In genomic region chr11:114671147-114671546, GRCm38 (mm10) we compare ENCODE assay signal across 17 mouse cellular contexts. TPM values are rescaled to one million over a fixed set of nuclear protein-coding genes. Genes with fewer than 3 reads are reported as not detected.
DNase-seq lines count a peak whose midpoint lies in the region; ATAC-seq and TF ChIP-seq lines count a peak whose summit lies in the region.
"Had no signal": no experiment of that assay in that cellular context is flagged by ENCODE, and none has a peak within 500 bp of the region (broad histone marks: within the 10 kb centered on the region; RNA-seq: fewer than 3 reads in every experiment).

No protein-coding gene starts in this region.

- H3K36me3 ChIP-seq in forebrain, embryonic 11.5 days (ENCODE audit: control insufficient read depth, insufficient read depth, low read length) = peaks cover 7% of the 10 kb centered on the region; the same call in 1 of the 2 replicates
- peaks cover 39% of the 10 kb centered on the region for H3K36me3 ChIP-seq in forebrain, embryonic 12.5 days (replicated peaks)
- H3K36me3 ChIP-seq in kidney, embryonic 15.5 days = peaks cover 42% of the 10 kb centered on the region
- peaks cover 53% of the 10 kb centered on the region for H3K36me3 ChIP-seq in E14TG2a.4 (ENCODE audit: insufficient read depth, low read length)
- H3K36me3 ChIP-seq in liver, embryonic 13.5 days = peaks cover 45% of the 10 kb centered on the region
- peaks cover 26% of the 10 kb centered on the region for H3K36me3 ChIP-seq in thymus, adult 2 months (ENCODE audit: control insufficient read depth, insufficient read depth, low read length)

- no peak overlapping the region for H3K4me2 ChIP-seq in forebrain, embryonic 11.5 days (ENCODE audit: low read depth, low read length, severe bottlenecking)
- H3K4me2 ChIP-seq in forebrain, embryonic 12.5 days = no peak overlapping the region
- peak overlapping the region; percentile 65; the same call in 1 of the 2 replicates for H3K4me2 ChIP-seq in kidney, embryonic 15.5 days
- H3K4me2 ChIP-seq in liver, embryonic 13.5 days = peak overlapping the region; percentile 92
- H3K4me2 ChIP-seq: midbrain, embryonic 11.5 days had no signal

- H3K4me1 ChIP-seq in forebrain, embryonic 11.5 days (replicated peaks; ENCODE audit: control insufficient read depth, insufficient read depth, low read length) = peaks cover 11% of the 10 kb centered on the region
- H3K4me1 ChIP-seq in forebrain, embryonic 12.5 days = peaks cover 32% of the 10 kb centered on the region
- peaks cover 49% of the 10 kb centered on the region for H3K4me1 ChIP-seq in kidney, embryonic 15.5 days
- H3K4me1 ChIP-seq in E14TG2a.4 (replicated peaks; ENCODE audit: low read depth, low read length) = peaks cover 70% of the 10 kb centered on the region
- H3K4me1 ChIP-seq in liver, embryonic 13.5 days (replicated peaks) = peaks cover 73% of the 10 kb centered on the region
- peaks cover 29% of the 10 kb centered on the region for H3K4me1 ChIP-seq in thymus, adult 2 months (replicated peaks; ENCODE audit: control insufficient read depth, insufficient read depth, low read length)

- no peaks in the 10 kb centered on the region for H3K9me3 ChIP-seq in forebrain, embryonic 11.5 days (ENCODE audit: control insufficient read depth, low read length)
- no peaks in the 10 kb centered on the region for H3K9me3 ChIP-seq in forebrain, embryonic 12.5 days
- no peaks in the 10 kb centered on the region for H3K9me3 ChIP-seq in kidney, embryonic 15.5 days (replicated peaks)
- no peaks in the 10 kb centered on the region for H3K9me3 ChIP-seq in E14TG2a.4 (ENCODE audit: low read length)
- H3K9me3 ChIP-seq in liver, embryonic 13.5 days (replicated peaks) = no peaks in the 10 kb centered on the region
- H3K9me3 ChIP-seq: limb, embryonic 15.5 days; stomach, embryonic 15.5 days had no signal

- H3K4me3 ChIP-seq in forebrain, embryonic 11.5 days (ENCODE audit: low read depth, low read length) = no peak overlapping the region
- H3K4me3 ChIP-seq in forebrain, embryonic 12.5 days (replicated peaks) = no peak overlapping the region
- H3K4me3 ChIP-seq in kidney, embryonic 15.5 days (replicated peaks) = no peak overlapping the region
- H3K4me3 ChIP-seq in E14TG2a.4 (replicated peaks; ENCODE audit: low read length) = peak overlapping the region; percentile 99
- peak overlapping the region; percentile 92 for H3K4me3 ChIP-seq in liver, embryonic 13.5 days (replicated peaks)
- no peak overlapping the region for H3K4me3 ChIP-seq in thymus, adult 2 months (ENCODE audit: control insufficient read depth, insufficient read depth, low read length)
- H3K4me3 ChIP-seq: stomach, embryonic 15.5 days had no signal

- TF ChIP-seq CTCF in E14TG2a.4 (conservative IDR thresholded peaks at IDR 0.05; ENCODE audit: low read length) = no peak
- no peak for TF ChIP-seq CTCF in thymus, adult 2 months (IDR thresholded peaks at IDR 0.05; ENCODE audit: borderline replicate concordance, control insufficient read depth, extremely low read depth, insufficient read depth, low read length, poor library complexity)

- no peak overlapping the region for H3K9ac ChIP-seq in forebrain, embryonic 11.5 days (ENCODE audit: low read length)
- H3K9ac ChIP-seq in forebrain, embryonic 12.5 days = no peak overlapping the region
- H3K9ac ChIP-seq in kidney, embryonic 15.5 days = no peak overlapping the region
- H3K9ac ChIP-seq in liver, embryonic 13.5 days = peak overlapping the region; percentile 94
- H3K9ac ChIP-seq: limb, embryonic 15.5 days; stomach, embryonic 15.5 days had no signal

- ATAC-seq in forebrain, embryonic 11.5 days (replicated peaks; ENCODE audit: low FRiP score) = no peak
- no peak for ATAC-seq in forebrain, embryonic 12.5 days (ENCODE audit: low FRiP score)
- no peak for ATAC-seq in kidney, embryonic 15.5 days (replicated peaks; ENCODE audit: low FRiP score)
- ATAC-seq in liver, embryonic 13.5 days (ENCODE audit: low read depth) = no peak
- ATAC-seq: hindbrain, embryonic 16.5 days had no signal

- peak; percentile 39 for DNase-seq in forebrain, embryonic 11.5 days (ENCODE audit: low spot score)
- no peak for DNase-seq in kidney, adult 18-20 months
- no peak for DNase-seq in liver, embryonic 13.5 days
- no peak for DNase-seq in thymus, adult 2 months
- no peak for DNase-seq in thymus, adult 18-20 months
- DNase-seq: adrenal gland, postnatal 25 days; gastrocnemius, adult 2 months; kidney, adult 9 months; lung, postnatal 14 days; thymus, postnatal 4 days had no signal

- TF ChIP-seq POLR2A in thymus, adult 2 months (IDR thresholded peaks at IDR 0.05; ENCODE audit: control insufficient read depth, extremely low read depth, insufficient read depth, low read length, poor library complexity) = no peak

- H3K27ac ChIP-seq in forebrain, embryonic 11.5 days (ENCODE audit: low read depth, low read length) = no peak overlapping the region
- H3K27ac ChIP-seq in forebrain, embryonic 12.5 days = no peak overlapping the region
- no peak overlapping the region for H3K27ac ChIP-seq in kidney, embryonic 15.5 days
- peak overlapping the region; percentile 86 for H3K27ac ChIP-seq in liver, embryonic 13.5 days
- H3K27ac ChIP-seq in thymus, adult 2 months (ENCODE audit: control insufficient read depth, insufficient read depth, low read length) = no peak overlapping the region
- H3K27ac ChIP-seq: limb, embryonic 15.5 days; stomach, embryonic 15.5 days had no signal

- no peaks in the 10 kb centered on the region for H3K27me3 ChIP-seq in forebrain, embryonic 11.5 days (ENCODE audit: control insufficient read depth, insufficient read depth, low read length)
- H3K27me3 ChIP-seq in forebrain, embryonic 12.5 days = peaks cover 7% of the 10 kb centered on the region; the same call in 1 of the 2 replicates
- peaks cover 8% of the 10 kb centered on the region for H3K27me3 ChIP-seq in kidney, embryonic 15.5 days
- H3K27me3 ChIP-seq in E14TG2a.4 (ENCODE audit: insufficient read depth, low read length) = peaks cover 7% of the 10 kb centered on the region
- peaks cover 10% of the 10 kb centered on the region for H3K27me3 ChIP-seq in liver, embryonic 13.5 days
- H3K27me3 ChIP-seq in thymus, adult 2 months (ENCODE audit: control insufficient read depth, insufficient read depth, low read length) = peaks cover 3% of the 10 kb centered on the region; the same call in 1 of the 2 replicates
- H3K27me3 ChIP-seq: stomach, embryonic 15.5 days had no signal

- WGBS in forebrain, embryonic 11.5 days = 94% methylated on average over 5 of the region's 5 CpGs
- WGBS in forebrain, embryonic 12.5 days = 92% methylated on average over 5 of the region's 5 CpGs
- WGBS in kidney, embryonic 15.5 days = 92% methylated on average over 5 of the region's 5 CpGs
- WGBS in liver, embryonic 13.5 days (ENCODE audit: insufficient replicate concordance) = 78% methylated on average over 5 of the region's 5 CpGs
- WGBS in thymus, adult 2 months = 91% methylated on average over 5 of the region's 5 CpGs

RNA-seq across cellular contexts. Expression of gene Rpl38, which starts 2.8 kb away (rescaled TPM):
- polyA plus RNA-seq in forebrain, embryonic 11.5 days (2014; fragmentation: Nextera tagmentation; extraction: Ambion mirVana) = 852 and 943 TPM in 2 replicates
- 859 and 942 TPM in 2 replicates for polyA plus RNA-seq in forebrain, embryonic 12.5 days (2016; fragmentation: Nextera tagmentation; extraction: Ambion mirVana)
- 1,080 and 1,196 TPM in 2 replicates for polyA plus RNA-seq in kidney, embryonic 15.5 days (2015; fragmentation: Nextera tagmentation; extraction: Ambion mirVana)
- polyA plus RNA-seq in liver, embryonic 13.5 days (2015; fragmentation: Nextera tagmentation; extraction: Ambion mirVana) = 1,120 and 1,164 TPM in 2 replicates
- polyA plus RNA-seq in thymus, adult 2 months (2012; rRNA removed) = 481 and 516 TPM in 2 replicates

RNA-seq across cellular contexts. Expression of gene Ttyh2, which starts 4.1 kb away (rescaled TPM):
- polyA plus RNA-seq in forebrain, embryonic 11.5 days (2014; fragmentation: Nextera tagmentation; extraction: Ambion mirVana) = 10.5 and 11.7 TPM in 2 replicates
- polyA plus RNA-seq in forebrain, embryonic 12.5 days (2016; fragmentation: Nextera tagmentation; extraction: Ambion mirVana) = 11.8 and 13.0 TPM in 2 replicates
- polyA plus RNA-seq in kidney, embryonic 15.5 days (2015; fragmentation: Nextera tagmentation; extraction: Ambion mirVana) = 15.2 and 15.8 TPM in 2 replicates
- polyA plus RNA-seq in liver, embryonic 13.5 days (2015; fragmentation: Nextera tagmentation; extraction: Ambion mirVana) = 5.9 and 7.1 TPM in 2 replicates
- polyA plus RNA-seq in thymus, adult 2 months (2012; rRNA removed) = 17.1 and 17.3 TPM in 2 replicates

RNA-seq across cellular contexts. Expression of gene Dnaic2, which starts 56.1 kb away (rescaled TPM):
- polyA plus RNA-seq in forebrain, embryonic 11.5 days (2014; fragmentation: Nextera tagmentation; extraction: Ambion mirVana) = 0.96 and 1.1 TPM in 2 replicates
- polyA plus RNA-seq in forebrain, embryonic 12.5 days (2016; fragmentation: Nextera tagmentation; extraction: Ambion mirVana) = 1.9 and 2.0 TPM in 2 replicates
- 0.41 and 0.56 TPM in 2 replicates for polyA plus RNA-seq in kidney, embryonic 15.5 days (2015; fragmentation: Nextera tagmentation; extraction: Ambion mirVana)
- 0.06 TPM in 1 of 2 replicates, not detected in the other for polyA plus RNA-seq in liver, embryonic 13.5 days (2015; fragmentation: Nextera tagmentation; extraction: Ambion mirVana)
- 1.9 TPM in 2 replicates for polyA plus RNA-seq in thymus, adult 2 months (2012; rRNA removed)

Comparison
In these comparisons a context has a peak if more than half of its experiments do, and no peak if none do; other contexts are left out.
1. H3K4me2 ChIP-seq: peak in kidney, embryonic 15.5 days (single experiment) and liver, embryonic 13.5 days (single experiment); none in forebrain, embryonic 11.5 days (single experiment) and forebrain, embryonic 12.5 days (single experiment).
2. H3K4me3 ChIP-seq: peak in E14TG2a.4 (single experiment) and liver, embryonic 13.5 days (single experiment); none in forebrain, embryonic 11.5 days (single experiment), forebrain, embryonic 12.5 days (single experiment), kidney, embryonic 15.5 days (single experiment) and thymus, adult 2 months (single experiment).